In the genomic region with DNA sequence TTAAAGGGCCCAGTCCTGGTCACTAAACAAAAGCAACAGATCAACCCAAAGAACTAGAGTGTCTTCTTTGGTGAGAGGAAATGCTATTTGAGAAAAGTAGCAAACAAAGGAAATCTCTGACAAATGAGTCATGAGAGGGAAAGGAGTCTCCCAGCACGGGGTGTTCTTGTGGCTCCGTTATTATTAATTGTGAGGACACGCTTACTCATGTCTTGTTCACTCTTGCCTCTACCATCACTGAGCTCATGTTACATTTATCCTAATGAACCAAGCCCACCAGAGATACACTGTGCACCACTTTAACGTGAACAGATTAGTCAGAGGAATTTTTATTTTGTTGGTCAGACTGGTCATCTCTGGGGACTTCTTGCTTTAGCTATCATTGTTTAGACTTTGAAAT, we compare ENCODE assay signal across 12 mouse cellular contexts.
"Had no signal": no experiment of that assay in that cellular context is flagged by ENCODE, and none has a peak within 500 bp of the region (broad histone marks: within the 10 kb centered on the region; RNA-seq: fewer than 3 reads in every experiment).

No protein-coding gene starts in this region.

- DNase-seq: kidney, postnatal 25 days; lung, adult 2 months; lung, postnatal 14 days; right cerebral cortex, adult 18-20 months; right cerebral cortex, postnatal 25 days; thymus, adult 18-20 months; thymus, postnatal 25 days had no signal

- H3K27me3 ChIP-seq: liver, embryonic 15.5 days; midbrain, embryonic 12.5 days had no signal

- H3K4me3 ChIP-seq: left cerebral cortex, adult 2 months; limb, embryonic 10.5 days; liver, embryonic 15.5 days; midbrain, embryonic 12.5 days had no signal

- H3K4me2 ChIP-seq: liver, embryonic 11.5 days; liver, embryonic 15.5 days; midbrain, embryonic 12.5 days had no signal

- H3K36me3 ChIP-seq: limb, embryonic 10.5 days; liver, embryonic 15.5 days; midbrain, embryonic 12.5 days had no signal
